Mouse (Mus musculus) urinary bladder, adult 18-20 months (tissue): ENCODE measurements around the gene Mageb5.
"Not testable (repeated sequence)": the region's sequence is repeated elsewhere in the genome, so short reads cannot be mapped to it uniquely, and the experiment has no call there.

ENCODE experiments used
- DNase-seq, 2 experiments: peaks; one replicate each; pipeline ENCODE4 v3.0.0; 2022; ENCODE audit warnings: low spot score in 2 of 2, mixed read lengths in 2 of 2

Gene Mageb5

DNA sequence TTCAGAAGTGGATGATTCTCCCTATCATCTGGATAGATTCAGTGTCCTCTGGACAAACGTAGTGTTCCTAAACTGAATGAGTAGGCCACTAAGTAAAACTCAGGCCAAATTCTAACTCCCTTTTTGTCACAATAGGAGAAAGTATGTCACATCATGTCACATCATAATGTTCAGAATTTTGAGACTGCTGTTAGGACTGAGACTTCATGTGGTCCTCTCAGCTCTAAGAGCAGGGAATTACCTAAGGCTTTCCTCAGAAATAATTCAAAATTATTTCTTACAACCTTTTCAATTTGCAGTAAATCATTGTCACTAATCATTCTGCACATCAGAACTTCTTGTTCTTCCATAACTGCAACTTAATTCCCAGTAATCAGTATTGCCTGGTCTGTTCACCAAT lies at the start of gene Mageb5:
Gene Mageb5, minus strand, starts transcription at position 101 of the 400 bp plus-strand sequence.
- not testable (repeated sequence) for DNase-seq

DNA sequence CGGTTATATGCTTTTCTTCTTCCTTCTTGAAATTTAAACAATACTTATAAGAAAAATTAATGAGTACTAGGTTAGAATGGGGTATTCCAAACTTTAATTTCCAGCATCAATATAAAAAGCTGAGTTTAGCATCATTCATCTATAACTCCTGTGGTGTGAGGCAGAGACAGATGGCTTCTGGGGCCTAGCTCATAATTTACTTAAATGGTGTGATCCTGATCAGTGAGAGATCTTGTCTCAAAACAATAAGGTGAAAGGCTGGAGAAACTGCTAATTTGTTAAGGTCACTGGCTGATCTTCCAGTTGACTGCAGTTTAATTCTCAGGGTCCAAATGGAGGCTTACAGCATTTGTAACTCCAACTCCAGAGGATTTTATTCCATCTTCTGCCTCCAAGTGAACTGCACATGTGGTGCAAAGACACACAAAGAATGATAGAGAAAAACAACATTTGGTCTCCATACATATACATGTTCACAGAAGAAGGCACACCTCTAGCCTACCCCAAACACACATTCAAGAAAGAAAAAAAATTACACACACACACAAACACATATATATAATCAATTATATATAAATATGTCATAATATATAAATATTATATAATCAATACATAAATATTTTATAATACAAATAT lies 23.1 kb downstream of the Mageb5 start:
- DNase-seq, result not testable (repeated sequence)
